Mouse (Mus musculus): ENCODE data around the gene Paox. TPM values are rescaled to one million over a fixed set of nuclear protein-coding genes. Genes with fewer than 3 reads are reported as not detected.

Paox gene
- polyA plus RNA-seq, 1 experiment from 2014 or later = 6.6 TPM

GRCm38 (mm10) chr7:140153829-140154217, 38.2 kb downstream of the Paox start:
- H3K9me3 ChIP-seq (ENCODE audit: control insufficient read depth, low read length) = no peaks in the 10 kb centered on the region
- H3K4me3 ChIP-seq (replicated peaks; ENCODE audit: low read length) = peak overlapping the region; percentile 50
- WGBS = 17% methylated on average over 4 of the region's 4 CpGs
- no peak overlapping the region for H3K27ac ChIP-seq (ENCODE audit: low read length)
- no peaks in the 10 kb centered on the region for H3K36me3 ChIP-seq (ENCODE audit: control insufficient read depth, insufficient read depth)
- H3K27me3 ChIP-seq (replicated peaks; ENCODE audit: control insufficient read depth, insufficient read depth, low read length) = no peaks in the 10 kb centered on the region
- H3K4me1 ChIP-seq (replicated peaks; ENCODE audit: control insufficient read depth, insufficient read depth, low read length) = peaks cover 14% of the 10 kb centered on the region
- peak overlapping the region; percentile 67 for H3K4me2 ChIP-seq (ENCODE audit: low read length)
- peak; percentile 19; the same call in 1 of the 2 replicates for ATAC-seq
- H3K9ac ChIP-seq (replicated peaks; ENCODE audit: low read depth, low read length) = peak overlapping the region; percentile 70

GRCm38 (mm10) chr7:140154218-140154927, 38.8 kb downstream of the Paox start, which contains the start of gene Sprn:
Sprn (minus strand) TSS chr7:140154877.
- Histone ChIP-seq H3K36me3 (ENCODE audit: control insufficient read depth, insufficient read depth) (no peaks in the 10 kb centered on the region), H3K4me2 (ENCODE audit: low read length) (peak within 1 kb of the TSS; percentile 67), H3K4me1 (replicated peaks; ENCODE audit: control insufficient read depth, insufficient read depth, low read length) (peaks cover 14% of the 10 kb centered on the region), H3K9me3 (ENCODE audit: control insufficient read depth, low read length) (no peaks in the 10 kb centered on the region), H3K27ac (ENCODE audit: low read length) (peak within 1 kb of the TSS; percentile 42; the same call in 1 of the 2 replicates), H3K9ac (replicated peaks; ENCODE audit: low read depth, low read length) (peak within 1 kb of the TSS; percentile 70), H3K4me3 (replicated peaks; ENCODE audit: low read length) (peak within 1 kb of the TSS; percentile 50), H3K27me3 (replicated peaks; ENCODE audit: control insufficient read depth, insufficient read depth, low read length) (no peaks in the 10 kb centered on the region)
- 2% methylated on average over 28 of the region's 28 CpGs for WGBS
- ATAC-seq = peak; percentile 89

- no peak overlapping the region for H3K4me2 ChIP-seq (ENCODE audit: low read length)
- H3K27ac ChIP-seq (ENCODE audit: low read length) = no peak overlapping the region
- H3K4me1 ChIP-seq (replicated peaks; ENCODE audit: control insufficient read depth, insufficient read depth, low read length) = no peaks in the 10 kb centered on the region
- 78% methylated on average over 3 of the region's 3 CpGs for WGBS
- H3K9me3 ChIP-seq (ENCODE audit: control insufficient read depth, low read length) = no peaks in the 10 kb centered on the region
- H3K9ac ChIP-seq (replicated peaks; ENCODE audit: low read depth, low read length) = no peak overlapping the region
- no peaks in the 10 kb centered on the region for H3K27me3 ChIP-seq (replicated peaks; ENCODE audit: control insufficient read depth, insufficient read depth, low read length)
- H3K4me3 ChIP-seq (replicated peaks; ENCODE audit: low read length) = no peak overlapping the region
- no peaks in the 10 kb centered on the region for H3K36me3 ChIP-seq (ENCODE audit: control insufficient read depth, insufficient read depth)
- ATAC-seq = no peak
These were observed 44.8 kb downstream of the Paox start for GRCm38 (mm10) chr7:140160363-140160762.

GRCm38 (mm10) chr7:140164664-140165063, 49.1 kb downstream of the Paox start, which contains the start of gene Olfr522:
Olfr522 (minus strand) TSS chr7:140164764.
- no peak for ATAC-seq
- Histone ChIP-seq H3K9me3 (ENCODE audit: control insufficient read depth, low read length) (no peaks in the 10 kb centered on the region), H3K36me3 (ENCODE audit: control insufficient read depth, insufficient read depth) (no peaks in the 10 kb centered on the region), H3K9ac (replicated peaks; ENCODE audit: low read depth, low read length) (no peak within 1 kb of the TSS), H3K4me1 (replicated peaks; ENCODE audit: control insufficient read depth, insufficient read depth, low read length) (no peaks in the 10 kb centered on the region), H3K27me3 (replicated peaks; ENCODE audit: control insufficient read depth, insufficient read depth, low read length) (no peaks in the 10 kb centered on the region), H3K27ac (ENCODE audit: low read length) (no peak within 1 kb of the TSS), H3K4me3 (replicated peaks; ENCODE audit: low read length) (no peak within 1 kb of the TSS), H3K4me2 (ENCODE audit: low read length) (no peak within 1 kb of the TSS)
- WGBS = 67% methylated on average over 7 of the region's 7 CpGs

- no peak overlapping the region for H3K27ac ChIP-seq (ENCODE audit: low read length)
- no peaks in the 10 kb centered on the region for H3K27me3 ChIP-seq (replicated peaks; ENCODE audit: control insufficient read depth, insufficient read depth, low read length)
- H3K4me1 ChIP-seq (replicated peaks; ENCODE audit: control insufficient read depth, insufficient read depth, low read length) = no peaks in the 10 kb centered on the region
- no peak overlapping the region for H3K9ac ChIP-seq (replicated peaks; ENCODE audit: low read depth, low read length)
- H3K4me2 ChIP-seq (ENCODE audit: low read length) = no peak overlapping the region
- 0 out of 2 replicates have a peak, but pooled peaks cover 3% of the 10 kb centered on the region for H3K9me3 ChIP-seq (ENCODE audit: control insufficient read depth, low read length)
- no peak overlapping the region for H3K4me3 ChIP-seq (replicated peaks; ENCODE audit: low read length)
- no peak for ATAC-seq
- WGBS = 50% methylated on average over 1 of the region's 1 CpGs
- no peaks in the 10 kb centered on the region for H3K36me3 ChIP-seq (ENCODE audit: control insufficient read depth, insufficient read depth)
These were observed 52.4 kb downstream of the Paox start for GRCm38 (mm10) chr7:140167950-140168349.

GRCm38 (mm10) chr7:140169386-140169785, 53.8 kb downstream of the Paox start:
- Histone ChIP-seq H3K9me3 (ENCODE audit: control insufficient read depth, low read length) (0 out of 2 replicates have a peak, but pooled peaks cover 3% of the 10 kb centered on the region), H3K36me3 (ENCODE audit: control insufficient read depth, insufficient read depth) (no peaks in the 10 kb centered on the region), H3K27me3 (replicated peaks; ENCODE audit: control insufficient read depth, insufficient read depth, low read length) (no peaks in the 10 kb centered on the region), H3K4me3 (replicated peaks; ENCODE audit: low read length) (no peak overlapping the region), H3K27ac (ENCODE audit: low read length) (no peak overlapping the region), H3K4me1 (replicated peaks; ENCODE audit: control insufficient read depth, insufficient read depth, low read length) (no peaks in the 10 kb centered on the region), H3K9ac (replicated peaks; ENCODE audit: low read depth, low read length) (no peak overlapping the region), H3K4me2 (ENCODE audit: low read length) (no peak overlapping the region)
- WGBS = 91% methylated on average over 4 of the region's 4 CpGs
- ATAC-seq = no peak

- Histone ChIP-seq H3K27ac (ENCODE audit: low read length) (no peak overlapping the region), H3K4me1 (replicated peaks; ENCODE audit: control insufficient read depth, insufficient read depth, low read length) (no peaks in the 10 kb centered on the region), H3K4me2 (ENCODE audit: low read length) (no peak overlapping the region), H3K9ac (replicated peaks; ENCODE audit: low read depth, low read length) (no peak overlapping the region), H3K27me3 (replicated peaks; ENCODE audit: control insufficient read depth, insufficient read depth, low read length) (no peaks in the 10 kb centered on the region), H3K9me3 (ENCODE audit: control insufficient read depth, low read length) (0 out of 2 replicates have a peak, but pooled peaks cover 3% of the 10 kb centered on the region), H3K36me3 (ENCODE audit: control insufficient read depth, insufficient read depth) (no peaks in the 10 kb centered on the region), H3K4me3 (replicated peaks; ENCODE audit: low read length) (no peak overlapping the region)
- no peak for ATAC-seq
- 95% methylated on average over 3 of the region's 3 CpGs for WGBS
These were observed 55.3 kb downstream of the Paox start for GRCm38 (mm10) chr7:140170863-140171262.

- Histone ChIP-seq H3K9ac (replicated peaks; ENCODE audit: low read depth, low read length) (no peak within 1 kb of the TSS), H3K4me3 (replicated peaks; ENCODE audit: low read length) (no peak within 1 kb of the TSS), H3K27ac (ENCODE audit: low read length) (no peak within 1 kb of the TSS), H3K4me2 (ENCODE audit: low read length) (no peak within 1 kb of the TSS), H3K36me3 (ENCODE audit: control insufficient read depth, insufficient read depth) (no peaks in the 10 kb centered on the region), H3K27me3 (replicated peaks; ENCODE audit: control insufficient read depth, insufficient read depth, low read length) (no peaks in the 10 kb centered on the region), H3K9me3 (ENCODE audit: control insufficient read depth, low read length) (0 out of 2 replicates have a peak, but pooled peaks cover 3% of the 10 kb centered on the region), H3K4me1 (replicated peaks; ENCODE audit: control insufficient read depth, insufficient read depth, low read length) (no peaks in the 10 kb centered on the region)
- whole genome bisulfite sequencing = 21% methylated on average over 1 of the region's 1 CpGs
- no peak for ATAC-seq
These were observed 57.3 kb downstream of the Paox start, which contains the start of gene Olfr523 for GRCm38 (mm10) chr7:140172936-140173335. Olfr523 (plus strand) TSS chr7:140173217.

GRCm38 (mm10) chr7:140179176-140179575, 63.6 kb downstream of the Paox start:
- WGBS = 89% methylated on average over 2 of the region's 2 CpGs
- no peaks in the 10 kb centered on the region for H3K36me3 ChIP-seq (ENCODE audit: control insufficient read depth, insufficient read depth)

More at GRCm38 (mm10) chr7:140179176-140179575, 63.6 kb downstream of the Paox start:
- no peaks in the 10 kb centered on the region for H3K9me3 ChIP-seq (ENCODE audit: control insufficient read depth, low read length)
- no peak overlapping the region for H3K9ac ChIP-seq (replicated peaks; ENCODE audit: low read depth, low read length)
- no peak overlapping the region for H3K4me2 ChIP-seq (ENCODE audit: low read length)
- no peak for ATAC-seq
- H3K27ac ChIP-seq (ENCODE audit: low read length) = no peak overlapping the region
- H3K4me3 ChIP-seq (replicated peaks; ENCODE audit: low read length) = no peak overlapping the region
- no peaks in the 10 kb centered on the region for H3K27me3 ChIP-seq (replicated peaks; ENCODE audit: control insufficient read depth, insufficient read depth, low read length)
- no peaks in the 10 kb centered on the region for H3K4me1 ChIP-seq (replicated peaks; ENCODE audit: control insufficient read depth, insufficient read depth, low read length)
